Mouse (Mus musculus): ENCODE results near the gene S1pr1.

Gene S1pr1

DNA sequence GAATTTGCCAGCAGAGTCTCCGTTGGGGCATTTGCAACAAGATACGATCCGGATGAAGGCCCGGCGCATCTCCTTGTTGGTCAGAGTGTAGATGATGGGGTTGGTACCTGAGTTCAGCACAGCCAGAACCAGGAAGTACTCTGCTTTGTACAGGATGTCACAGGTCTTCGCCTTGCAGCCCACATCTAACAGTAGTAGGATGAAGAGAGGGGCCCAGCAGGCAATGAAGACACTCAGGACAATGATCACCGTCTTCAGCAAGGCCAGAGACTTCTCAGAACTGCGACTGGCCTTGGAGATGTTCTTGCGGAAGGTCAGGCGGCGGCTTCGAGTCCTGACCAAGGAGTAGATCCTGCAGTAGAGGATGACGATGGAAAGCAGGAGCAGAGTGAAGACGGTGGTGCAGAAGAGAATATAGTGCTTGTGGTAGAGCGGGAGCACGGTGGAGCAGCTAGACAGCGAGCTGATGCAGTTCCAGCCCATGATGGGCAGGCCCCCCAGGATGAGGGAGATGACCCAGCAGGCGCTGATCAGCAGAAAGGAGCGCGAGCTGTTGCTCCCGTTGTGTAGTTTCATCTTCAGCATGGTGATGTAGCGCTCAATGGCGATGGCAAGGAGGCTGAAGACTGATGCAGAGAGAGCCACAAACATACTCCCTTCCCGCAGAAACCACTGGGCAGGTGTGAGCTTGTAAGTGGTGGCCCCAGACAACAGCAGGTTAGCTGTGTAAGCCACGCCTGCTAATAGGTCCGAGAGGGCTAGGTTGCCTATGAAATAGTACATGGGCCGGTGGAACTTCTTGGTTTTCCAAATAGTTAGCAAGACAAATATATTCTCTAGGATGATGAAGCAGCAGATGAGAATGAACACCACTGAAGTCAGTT lies 2.7 kb downstream of the S1pr1 start:
- DNase-seq, result no peak

DNA sequence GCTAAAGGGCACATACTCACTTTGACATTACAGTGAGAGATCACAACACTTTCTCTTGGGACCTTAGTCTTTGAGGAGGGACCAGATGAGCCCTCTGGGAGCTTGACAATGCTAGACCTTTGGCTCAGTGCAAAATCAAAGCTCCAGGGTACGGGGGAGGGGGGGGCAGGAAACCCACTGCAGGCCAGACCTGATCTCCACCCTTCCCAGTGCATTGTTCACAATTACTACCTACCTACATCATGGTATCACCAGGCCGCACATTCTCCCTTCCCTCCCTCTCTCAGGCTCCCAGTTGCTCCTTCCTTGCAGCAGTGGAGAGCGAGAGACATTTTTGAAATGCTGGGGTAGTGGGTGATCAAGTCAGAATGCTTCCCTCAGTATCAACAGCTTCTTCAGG lies 3.5 kb downstream of the S1pr1 start:
- DNase-seq, result no peak

DNA sequence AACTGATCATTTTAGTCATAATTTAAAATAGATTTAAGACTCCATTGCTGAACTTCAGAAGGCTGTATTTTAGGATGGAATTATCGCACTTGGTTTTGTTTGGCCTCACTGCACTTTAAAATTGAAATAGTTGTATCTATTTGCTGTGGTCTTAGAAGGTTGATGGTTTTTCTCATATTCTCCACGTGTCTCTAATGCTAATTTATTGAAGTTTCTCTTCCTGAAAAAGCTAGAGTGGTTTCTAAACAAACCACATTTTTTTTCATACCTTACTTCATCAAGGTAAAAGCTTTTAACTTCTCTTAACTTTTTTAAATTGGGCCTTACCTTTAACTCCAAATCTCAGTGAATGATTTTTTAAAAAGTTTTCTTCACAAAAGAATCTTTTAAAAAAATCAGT lies 4.8 kb downstream of the S1pr1 start:
- no peak for DNase-seq

DNA sequence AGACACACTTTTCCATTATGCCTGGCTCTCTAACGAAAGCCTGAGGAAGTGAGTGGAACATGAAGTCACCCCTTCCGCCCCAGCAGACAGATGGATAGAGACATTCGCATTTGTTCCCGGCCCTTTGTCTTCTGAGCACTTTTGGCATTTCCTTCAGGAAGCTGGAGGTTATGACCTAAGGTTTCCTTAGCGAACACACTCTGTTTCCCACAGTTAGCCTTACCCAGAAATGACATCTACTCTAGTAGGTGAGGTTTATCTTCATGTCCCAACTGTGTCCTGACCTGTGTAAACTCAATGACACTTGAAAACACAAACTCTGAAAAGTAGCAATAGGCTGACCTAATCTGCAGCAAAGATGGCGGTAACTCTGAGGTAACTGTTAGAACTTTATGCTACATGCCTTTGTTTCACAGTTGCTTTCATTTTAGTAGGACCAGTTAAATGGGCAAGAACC lies 5.7 kb downstream of the S1pr1 start:
- DNase-seq, result no peak

DNA sequence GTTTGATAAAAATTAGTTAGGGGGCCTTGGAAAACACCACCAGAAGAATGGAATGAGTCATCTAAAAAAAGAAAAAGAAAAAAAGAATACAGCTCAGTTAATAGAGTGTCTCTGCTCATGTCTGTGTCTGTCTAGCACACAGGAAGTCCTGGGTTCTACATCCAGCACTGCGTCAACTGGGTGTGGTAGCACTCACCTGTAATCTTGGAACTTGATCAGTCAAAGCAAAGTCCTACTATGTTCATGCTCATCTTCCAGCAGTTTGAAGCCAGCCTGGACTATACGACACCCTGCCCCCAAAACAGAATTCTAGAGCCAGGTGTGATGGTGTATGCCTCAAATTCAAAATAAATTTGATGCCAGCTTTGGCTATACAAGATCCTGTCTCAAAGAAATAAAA lies 8.1 kb downstream of the S1pr1 start:
- no peak for DNase-seq

DNA sequence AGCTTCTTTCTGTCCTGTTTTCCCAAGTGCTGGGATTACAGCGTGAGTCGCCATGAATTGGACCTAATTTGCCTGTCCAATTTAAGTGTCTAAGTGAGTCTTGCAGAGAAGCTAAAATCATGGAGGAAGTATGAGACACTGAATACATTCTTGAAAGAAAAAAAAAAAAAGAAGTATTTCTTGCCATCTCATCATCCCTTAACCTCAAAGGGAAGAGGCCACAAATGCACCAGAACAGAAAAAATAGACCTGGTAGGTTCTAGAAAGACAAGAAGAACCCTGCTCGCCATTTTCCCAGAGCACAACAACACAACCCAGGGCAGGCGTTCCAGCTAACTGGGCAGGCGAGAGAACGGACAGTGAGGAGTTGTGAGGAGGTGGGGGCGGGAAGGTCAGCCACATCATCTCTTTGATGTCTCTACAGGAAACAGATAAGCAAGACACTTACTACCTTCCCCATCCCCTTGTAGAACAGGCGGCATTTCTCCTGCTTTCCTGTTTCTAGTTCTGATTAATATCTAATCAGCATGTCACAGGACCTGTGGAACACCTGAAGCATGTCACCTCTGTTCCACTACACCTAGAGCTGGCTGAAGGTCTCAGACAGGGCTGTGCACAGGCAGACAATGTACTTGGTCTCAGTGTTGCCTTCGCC lies 10.5 kb downstream of the S1pr1 start:
- DNase-seq, result no peak

DNA sequence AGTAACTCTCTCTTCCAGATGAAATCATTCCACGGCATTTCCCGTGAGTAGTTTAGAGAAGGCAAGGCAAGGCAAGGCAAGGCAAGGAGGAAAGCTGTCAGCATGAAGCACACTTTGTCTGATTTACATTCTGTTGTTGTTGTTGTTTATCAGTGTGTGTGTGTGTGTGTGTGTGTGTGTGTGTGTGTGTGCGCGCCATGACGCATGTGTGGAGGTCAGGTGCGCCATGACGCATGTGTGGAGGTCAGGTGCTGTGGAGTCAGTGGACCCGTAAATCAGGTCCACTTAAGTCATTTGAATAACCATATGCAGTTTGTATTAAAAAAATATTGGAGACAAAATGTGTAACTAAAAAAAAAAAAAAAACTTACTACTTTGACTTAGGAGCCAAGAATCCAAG lies 11.2 kb downstream of the S1pr1 start:
- no peak for DNase-seq

DNA sequence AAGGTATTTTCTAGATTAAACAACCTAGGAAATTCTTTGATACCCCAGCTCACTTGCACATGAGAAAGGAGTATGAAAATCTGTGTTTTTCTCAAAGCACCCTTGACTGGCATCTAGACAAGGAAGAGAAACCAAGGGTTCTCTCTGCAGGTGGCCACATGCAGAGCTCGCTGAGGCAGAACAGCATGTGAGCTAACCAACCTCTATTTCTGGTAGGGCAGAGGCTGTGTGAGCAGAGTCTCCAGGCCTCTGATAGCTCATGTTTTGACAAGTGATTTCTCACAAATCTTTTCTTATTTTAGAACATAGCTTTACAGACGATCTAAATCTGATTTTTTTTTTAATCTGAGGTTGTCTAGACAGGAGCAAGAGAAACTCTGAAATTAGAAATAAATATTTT lies 12.8 kb downstream of the S1pr1 start:
- peak in 1 of 2 experiments; percentile 62 for DNase-seq

DNA sequence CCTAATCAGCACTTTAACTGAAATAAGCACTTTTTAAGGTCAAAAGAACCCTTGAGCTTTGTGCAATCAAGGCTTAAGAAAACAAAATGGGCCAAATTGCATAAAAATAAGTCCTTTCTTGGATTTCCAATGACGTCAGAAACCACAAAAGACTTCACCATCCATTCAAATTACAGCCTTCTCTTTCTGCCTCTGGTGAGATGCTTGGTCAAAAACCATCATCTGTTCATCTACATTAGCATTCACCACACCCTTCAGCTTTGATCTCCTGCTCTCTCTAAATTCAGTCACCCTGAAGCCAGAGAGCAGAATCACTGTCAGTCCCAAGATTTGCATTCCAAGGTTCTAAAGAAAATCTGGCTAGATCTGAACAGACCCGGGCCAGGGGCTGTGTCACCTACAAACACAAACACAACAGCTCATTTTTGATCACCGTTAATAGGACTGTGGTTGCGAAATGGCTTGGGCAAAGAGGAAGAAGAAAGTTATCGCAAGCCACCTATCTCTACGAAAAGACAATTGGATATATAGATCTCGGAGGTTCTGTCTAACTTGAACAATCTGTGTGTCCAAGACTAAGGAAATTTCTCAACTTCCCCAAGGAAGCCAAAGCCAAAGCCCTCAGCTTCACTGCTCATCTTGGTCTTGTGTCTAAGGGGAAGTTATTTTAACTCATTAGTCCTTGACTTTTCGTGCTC lies 19.5 kb downstream of the S1pr1 start:
- no peak for DNase-seq

DNA sequence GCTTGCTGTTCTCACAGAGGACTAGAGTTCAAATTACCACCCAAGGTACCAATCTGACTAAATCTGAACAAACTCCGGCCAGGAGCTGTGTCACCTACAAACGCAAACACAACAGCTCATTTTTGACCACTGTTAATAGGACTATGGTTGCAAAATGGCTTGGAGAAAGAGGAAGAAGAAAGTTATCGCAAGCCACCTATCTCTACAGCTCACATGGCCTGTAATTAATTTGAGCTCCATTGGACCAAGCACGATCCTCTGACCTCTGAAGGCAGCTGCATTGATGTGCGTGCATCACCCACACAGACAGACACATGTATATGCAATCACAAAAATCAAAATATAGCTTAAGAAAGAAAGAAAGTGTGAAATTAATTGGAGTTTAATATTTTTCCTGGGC lies 20.7 kb downstream of the S1pr1 start:
- no peak for DNase-seq

DNA sequence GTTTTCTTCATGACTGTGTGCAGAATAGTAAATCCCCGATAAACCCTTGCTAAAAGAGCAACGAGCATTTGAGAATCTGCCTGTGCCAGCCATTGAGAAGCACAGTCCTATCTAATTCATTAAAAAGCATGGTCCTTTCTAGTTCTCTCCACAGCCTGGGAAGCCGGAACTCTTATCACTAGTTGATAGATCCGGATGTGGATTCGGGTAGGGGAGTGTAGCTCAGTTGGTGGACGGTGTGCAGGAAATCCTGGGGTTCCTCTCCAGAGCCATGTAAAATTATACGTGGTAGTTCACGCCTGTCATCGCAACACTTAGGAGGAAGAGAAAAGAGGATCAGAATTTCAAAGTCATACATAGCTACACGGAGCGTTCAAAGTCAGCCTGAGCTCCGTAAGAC lies 21.5 kb downstream of the S1pr1 start:
- no peak for DNase-seq

DNA sequence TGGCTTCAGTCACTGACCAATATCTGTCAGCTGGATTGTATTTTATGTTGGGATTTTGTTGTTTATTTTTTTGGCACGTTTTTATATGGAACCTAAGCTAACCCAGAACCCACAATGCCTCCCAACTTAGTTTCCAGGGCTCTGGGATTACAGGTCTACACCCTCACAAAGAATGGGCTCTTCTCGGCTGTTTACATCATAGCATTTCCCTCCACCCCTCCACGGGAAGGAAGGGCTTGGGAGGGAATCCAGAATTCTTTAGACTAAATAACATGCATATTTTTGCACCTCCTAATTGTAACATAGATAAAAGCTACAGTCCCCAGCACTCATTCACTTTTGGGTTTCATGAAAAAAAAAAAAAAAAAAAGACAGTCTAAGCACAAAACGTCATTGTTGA lies 22.0 kb downstream of the S1pr1 start:
- DNase-seq, result no peak

DNA sequence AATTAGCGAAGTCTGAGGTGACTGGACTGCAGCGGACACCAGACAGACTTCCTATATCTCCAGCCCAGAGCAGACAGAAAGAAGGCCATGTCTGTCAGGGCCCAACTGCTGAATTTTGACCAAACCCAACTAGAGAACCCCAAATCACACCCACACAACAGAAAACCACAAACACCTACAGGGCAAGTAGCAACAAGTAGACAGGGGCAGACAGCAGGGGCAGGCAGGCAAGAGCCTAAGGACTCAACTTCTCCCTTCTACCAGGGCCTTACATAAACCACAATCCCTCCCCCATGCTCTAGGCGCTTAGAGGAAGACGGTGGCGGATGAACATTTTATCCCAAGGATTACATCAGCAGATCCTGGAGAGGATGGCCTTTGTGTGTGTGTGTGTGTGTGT lies 22.5 kb downstream of the S1pr1 start:
- no peak for DNase-seq

DNA sequence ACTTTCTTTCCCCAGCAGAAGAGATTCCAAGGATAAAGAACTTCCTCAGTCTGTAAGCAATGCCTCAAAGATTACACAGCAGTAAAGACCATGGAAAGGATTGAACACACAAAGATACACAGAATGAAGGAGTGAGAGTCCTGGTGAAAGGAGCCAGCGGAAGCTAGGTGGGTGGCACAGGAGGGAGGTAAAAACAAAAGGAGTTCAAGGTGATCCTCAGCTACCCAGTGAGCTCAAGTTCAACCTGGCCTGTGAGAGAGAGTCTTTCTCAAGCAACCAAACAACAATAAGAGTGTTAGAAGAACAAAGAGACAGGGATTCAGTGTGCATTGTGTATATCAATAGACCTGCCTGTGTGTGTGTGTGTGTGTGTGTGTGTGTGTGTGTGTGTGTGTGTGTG lies 25.0 kb downstream of the S1pr1 start:
- DNase-seq, result no peak

DNA sequence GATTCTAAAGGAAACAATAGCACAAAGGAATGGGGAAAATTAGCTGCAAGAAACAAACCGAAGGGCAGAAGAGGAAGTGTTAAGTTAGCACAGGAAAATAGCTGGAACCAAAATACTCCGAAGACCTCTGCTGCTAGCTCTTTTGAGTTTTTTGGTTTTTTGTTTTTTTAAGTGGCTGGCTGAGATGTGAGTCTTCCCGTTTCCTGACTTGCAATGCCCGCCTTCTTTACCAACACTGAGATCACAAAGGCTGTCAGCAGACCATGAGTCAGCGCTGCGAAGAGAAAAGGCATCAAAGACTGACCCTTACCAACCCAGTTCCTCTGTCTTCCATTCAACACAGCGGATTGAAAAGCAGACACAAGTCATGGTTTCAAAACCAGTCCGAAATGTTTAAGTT lies 25.5 kb downstream of the S1pr1 start:
- DNase-seq, result no peak

DNA sequence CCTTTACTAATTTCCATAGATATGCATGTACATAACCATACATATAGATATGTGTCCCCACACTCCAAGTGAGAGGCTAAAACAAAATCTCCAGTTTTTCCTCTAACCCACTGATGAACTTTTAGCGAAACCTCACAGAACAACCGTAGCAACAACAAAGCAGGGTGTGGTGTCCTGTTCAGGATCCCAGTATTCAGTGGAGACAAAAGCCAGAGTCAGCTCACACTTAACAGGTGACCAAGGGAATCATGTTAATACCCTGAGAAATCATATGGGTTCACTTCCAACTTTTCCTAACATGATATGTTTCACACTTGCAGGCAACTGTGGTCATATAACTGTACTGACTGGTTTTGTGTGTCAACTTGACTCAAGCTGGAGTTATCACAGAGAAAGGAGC lies 27.1 kb downstream of the S1pr1 start:
- DNase-seq, result no peak

DNA sequence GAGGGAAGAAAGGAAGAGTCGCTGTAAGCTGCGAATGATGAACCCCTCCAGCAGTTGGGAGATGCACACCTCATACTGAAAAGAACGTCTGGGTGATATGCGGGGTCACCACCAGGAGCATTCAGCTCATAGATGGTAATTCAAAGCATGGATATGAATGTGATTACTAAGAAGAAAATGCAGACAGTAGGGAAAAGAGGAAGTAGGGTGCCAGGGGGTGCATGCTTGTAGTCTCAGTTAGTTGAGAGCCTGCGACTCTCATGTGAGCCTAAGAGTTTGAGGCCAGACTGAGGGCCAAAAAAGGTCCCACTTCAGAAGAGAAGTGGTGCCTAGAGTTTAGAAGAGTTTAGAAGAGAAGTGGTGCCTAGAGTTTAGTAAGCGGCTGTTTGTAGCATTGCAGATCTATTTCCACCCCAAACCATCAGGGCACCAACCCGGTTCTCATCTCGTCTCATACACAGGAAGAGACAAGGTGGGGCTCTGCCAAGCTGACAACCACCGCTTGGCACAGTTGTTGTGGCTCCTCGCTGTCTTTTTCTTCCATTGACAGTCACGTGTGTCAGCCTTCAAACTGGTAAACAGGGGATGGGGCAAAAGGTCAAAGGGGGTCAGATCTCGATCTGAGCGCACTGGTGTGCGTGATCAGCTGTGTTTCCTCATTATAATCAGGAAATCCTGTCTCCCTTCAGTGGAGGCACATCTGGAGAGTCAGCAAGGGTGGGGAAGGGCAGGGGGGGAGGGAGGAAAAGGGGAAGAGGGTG lies 32.4 kb downstream of the S1pr1 start:
- DNase-seq, result peak; percentile 55 to 72

DNA sequence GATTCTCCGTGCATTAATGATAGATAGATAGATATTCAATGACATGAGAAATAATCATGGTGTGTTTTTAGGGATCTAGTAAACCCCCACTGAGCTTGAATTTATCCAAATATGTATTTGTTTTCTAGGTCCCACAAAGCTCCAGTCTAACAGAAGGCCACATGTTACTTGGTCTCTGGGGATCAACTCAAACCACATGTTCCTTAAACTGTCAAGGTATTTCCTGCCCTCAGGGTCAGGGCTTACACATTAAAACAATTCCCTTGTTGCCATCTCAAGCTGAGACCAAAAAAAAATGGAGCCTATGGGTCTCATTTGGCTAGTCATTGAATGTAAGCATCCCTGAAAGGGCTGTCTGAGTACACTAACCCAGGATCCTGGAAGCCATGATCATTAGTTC lies 33.7 kb downstream of the S1pr1 start:
- DNase-seq, result no peak

DNA sequence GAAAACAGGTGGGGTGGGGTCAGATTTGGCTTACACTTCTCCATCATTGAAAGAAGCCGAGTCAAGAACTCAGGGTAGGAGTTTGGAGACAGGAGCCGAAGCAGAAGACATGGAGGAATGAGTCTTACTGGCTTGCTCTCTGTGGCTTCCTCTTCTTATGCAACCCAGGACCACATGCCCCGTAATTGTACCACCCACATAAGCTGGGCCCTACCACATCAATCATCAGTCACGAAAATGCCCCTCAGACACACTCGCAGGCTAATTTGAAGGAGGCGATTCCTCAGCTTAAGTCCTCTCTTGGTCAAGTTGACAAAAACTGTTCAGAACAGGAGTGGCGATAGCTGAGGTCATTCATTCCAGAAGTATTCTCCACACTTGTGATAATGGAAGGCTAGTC lies 35.9 kb downstream of the S1pr1 start:
- no peak for DNase-seq

DNA sequence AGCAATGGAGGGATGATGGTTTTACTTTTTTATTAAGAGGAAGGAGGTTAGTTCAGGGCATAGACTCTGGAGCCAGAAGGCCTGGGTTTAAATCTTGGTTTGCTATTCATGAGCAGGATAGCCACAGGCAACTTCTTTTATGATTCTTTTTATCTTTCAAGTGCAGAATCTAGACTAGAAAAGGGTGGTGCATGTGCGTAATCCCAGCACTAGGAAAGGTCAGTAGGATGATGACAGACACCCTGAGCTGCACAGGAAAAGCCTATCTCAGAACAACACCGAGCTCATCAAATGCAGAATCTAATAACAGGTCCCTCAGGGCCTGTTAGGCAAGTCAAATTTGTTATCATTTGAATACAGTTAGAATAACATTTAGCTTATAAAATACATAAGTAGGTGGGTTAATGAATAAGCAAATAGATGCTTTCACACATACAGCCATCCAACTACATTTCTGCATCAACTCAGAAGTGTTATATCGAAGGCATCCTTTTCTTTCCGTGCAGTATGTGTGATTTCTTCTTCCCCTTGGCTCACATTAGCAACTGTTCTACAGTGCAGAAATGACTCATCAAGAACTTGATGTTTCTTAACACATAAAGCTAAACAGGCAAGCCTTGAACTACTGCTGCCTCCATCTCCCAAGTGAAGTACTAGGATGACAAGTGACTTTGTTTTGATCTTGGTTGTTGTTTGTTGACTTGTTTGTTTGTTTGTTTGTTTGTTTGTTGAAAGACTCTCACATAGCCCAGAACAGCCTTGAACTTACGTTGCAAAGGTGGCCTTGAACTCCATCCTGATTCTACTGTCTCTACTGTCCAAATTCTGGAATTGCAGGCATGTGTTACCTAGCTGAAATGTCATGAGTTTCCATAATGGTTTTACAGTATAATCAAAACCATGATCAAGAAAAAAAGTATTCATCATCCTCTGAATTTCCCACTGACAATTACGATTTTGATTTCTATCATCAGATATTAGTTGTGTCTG lies 39.0 kb downstream of the S1pr1 start:
- no peak for DNase-seq

DNA sequence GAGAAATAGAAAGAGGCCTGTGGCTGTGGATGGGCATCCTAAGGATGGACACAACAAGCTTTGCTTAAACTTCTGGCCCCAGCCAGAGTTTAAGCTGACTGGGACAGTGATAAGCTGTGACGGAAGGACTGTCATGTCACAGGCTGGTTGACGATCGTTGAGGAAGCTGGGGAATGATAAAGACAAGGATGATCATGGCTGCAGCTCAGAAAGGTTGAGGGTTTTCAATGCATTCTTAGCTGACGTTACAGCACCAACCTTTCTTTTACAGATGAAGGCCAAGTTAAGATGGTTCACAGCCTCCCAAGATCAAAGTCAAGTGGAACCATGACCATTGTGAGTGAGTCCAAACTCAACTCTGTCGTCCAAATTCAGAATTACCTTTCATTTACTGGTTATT lies 40.2 kb downstream of the S1pr1 start:
- DNase-seq, result no peak

DNA sequence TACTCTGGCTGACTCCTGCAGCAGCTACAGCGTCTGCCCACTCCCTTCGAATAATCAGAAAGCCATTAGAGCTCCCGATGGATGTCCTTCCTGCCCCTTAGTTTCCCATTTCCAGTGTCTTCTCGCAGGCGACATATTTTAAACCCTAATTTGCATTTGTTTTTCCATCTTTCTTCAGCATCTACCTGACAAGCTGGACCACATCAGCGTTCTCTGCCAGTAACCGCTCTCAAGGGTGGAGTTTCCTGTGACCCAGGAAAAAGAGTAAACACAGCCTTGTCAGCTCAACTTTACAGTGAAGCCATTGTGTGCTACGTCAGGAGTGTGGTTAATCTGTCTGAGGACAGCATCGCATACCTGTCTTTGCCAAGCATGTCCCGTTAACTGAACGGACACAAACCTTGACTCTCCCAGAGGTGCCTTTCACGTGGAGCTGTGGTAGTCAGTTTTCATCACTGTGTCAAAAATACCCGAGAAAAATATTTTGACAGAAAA lies 41.2 kb downstream of the S1pr1 start:
- peak; percentile 30 to 32 for DNase-seq
